Mouse (Mus musculus) gastrocnemius, adult 2 months (tissue): Measurements from ENCODE around the gene Il17c. TPM values are rescaled to one million over a fixed set of nuclear protein-coding genes. Genes with fewer than 3 reads are reported as not detected.

ENCODE experiments used
- DNase-seq: peaks from one replicate; pipeline ENCODE4 v3.0.0; 2022
- H3K27ac ChIP-seq: fragments of 200-600 bp; 2 replicates; pipeline ENCODE4 v1.8.1; 2022; ENCODE audit warnings: mild to moderate bottlenecking
- H3K4me3 ChIP-seq: fragments of 200-600 bp; 2 replicates; pipeline ENCODE4 v1.8.1; 2022; ENCODE audit warnings: mild to moderate bottlenecking, moderate library complexity
- CTCF ChIP-seq: fragments of 200-600 bp; IDR thresholded peaks from 2 replicates; pipeline ENCODE4 v1.8.1; 2022; ENCODE audit warnings: antibody characterized with exemption, mild to moderate bottlenecking, moderate library complexity
- intact Hi-C: fragments of 180-260 bp; cut with DNase I; formaldehyde crosslinking; loops from one replicate; pipeline ENCODE4 v1.15.1; 2025
- microRNA-seq: library from miRNA; unstranded; fragments of <30 nt; microRNA quantifications from one replicate; pipeline ENCODE4 v1.2.0, GENCODE M21; 2021
- total RNA-seq, 2 experiments: library from RNA; stranded (reverse); gene quantifications; 2 replicates each; pipeline ENCODE4 v1.2.3; 2021

Gene Il17c
- total RNA-seq, 2 experiments from 2014 or later: not detected

GRCm38 (mm10) chr8:122467816-122468215 lies 46.0 kb downstream of the Il17c start:
- intact Hi-C loops: no loop called here
- no peak for DNase-seq

GRCm38 (mm10) chr8:122469407-122469806 lies 47.6 kb downstream of the Il17c start:
- intact Hi-C loops: no loop called here
- Histone ChIP-seq H3K27ac (no peak overlapping the region), H3K4me3 (no peak overlapping the region)
- no peak for DNase-seq
- no peak for TF ChIP-seq CTCF

More at GRCm38 (mm10) chr8:122467816-122468215, 46.0 kb downstream of the Il17c start:
- Histone ChIP-seq H3K4me3 (no peak overlapping the region), H3K27ac (no peak overlapping the region)
- TF ChIP-seq CTCF: no peak

GRCm38 (mm10) chr8:122469965-122470364 lies 48.1 kb downstream of the Il17c start:
- Histone ChIP-seq H3K27ac (no peak overlapping the region), H3K4me3 (no peak overlapping the region)
- TF ChIP-seq CTCF: no peak
- intact Hi-C loops: no loop called here
- no peak for DNase-seq

GRCm38 (mm10) chr8:122470691-122471090 lies 48.9 kb downstream of the Il17c start:
- intact Hi-C loops: no loop called here
- H3K4me3 ChIP-seq: no peak overlapping the region
- DNase-seq: no peak
- TF ChIP-seq CTCF: no peak
- H3K27ac ChIP-seq: no peak overlapping the region

Small RNAs within 50 kb of the gene (microRNA-seq; reads per million reads assigned to microRNA genes)
- gene Gm24366: not detected

Other genes starting within 250 kb of the Il17c start
- gene Zfpm1, start 139.9 kb upstream of the Il17c start, total RNA-seq: 1 to 10 TPM; 6.6 to 8.8 TPM
- not detected for gene Trhr2, start 61.3 kb upstream of the Il17c start, total RNA-seq
- gene Zc3h18, start 45.4 kb upstream of the Il17c start, total RNA-seq: 10 to 100 TPM; 26.7 to 26.8 TPM
- gene Cyba, start 10.9 kb downstream of the Il17c start, total RNA-seq: 1 to 10 TPM; 6.7 to 7.7 TPM
- gene Mvd, start 21.4 kb downstream of the Il17c start, total RNA-seq: 1 to 10 TPM; 5.1 to 6.4 TPM
- 10 to 100 TPM; 11.3 TPM for gene Snai3, start 38.7 kb downstream of the Il17c start, total RNA-seq
- gene Rnf166, start 54.0 kb downstream of the Il17c start, total RNA-seq: 10 to 100 TPM; 30.4 to 32.6 TPM
- gene Ctu2, start 54.1 kb downstream of the Il17c start, total RNA-seq: 1 to 10 TPM; 6.9 to 7.4 TPM
- gene Piezo1, start 129.3 kb downstream of the Il17c start, total RNA-seq: 10 to 100 TPM; 11.3 to 25.5 TPM
- 1 to 10 TPM in 1 of 2 experiments, under 1 TPM in 1; 0.78 to 1.5 TPM for gene Cdt1, start 146.0 kb downstream of the Il17c start, total RNA-seq
- 10 to 100 TPM; 40.5 to 44.8 TPM for gene Aprt, start 154.9 kb downstream of the Il17c start, total RNA-seq
- 1 to 10 TPM; 1.0 to 1.1 TPM for gene Galns, start 189.4 kb downstream of the Il17c start, total RNA-seq
- 10 to 100 TPM; 39.3 to 45.5 TPM for gene Trappc2l, start 189.6 kb downstream of the Il17c start, total RNA-seq
- not detected for gene Pabpn1l, start 200.7 kb downstream of the Il17c start, total RNA-seq